Mouse (Mus musculus) heart, embryonic 16.5 days (tissue): ENCODE measurements around the gene Tmem92. TPM values are rescaled to one million over a fixed set of nuclear protein-coding genes. Genes with fewer than 3 reads are reported as not detected.
"Not testable (repeated sequence)": the region's sequence is repeated elsewhere in the genome, so short reads cannot be mapped to it uniquely, and the experiment has no call there.

Experiments used
- ATAC-seq: fragments of 200-750 bp; cut with Nextera tagmentation; replicated peaks from 2 replicates; pipeline ENCODE4 v1.8.0; 2017; ENCODE audit warnings: moderate number of reproducible peaks; ENCODE audit not compliant: insufficient read depth, low FRiP score; ENCODE audit errors: extremely low read depth
- H3K27ac ChIP-seq: fragments of 300-500 bp; sonication (generic); 2 replicates; pipeline ENCODE4 v1.5.1; 2014; ENCODE audit warnings: mild to moderate bottlenecking, low read length, control low read depth, moderate library complexity
- H3K27me3 ChIP-seq: fragments of 300-500 bp; sonication (generic); 2 replicates; pipeline ENCODE4 v1.6.1; 2014; ENCODE audit warnings: low read length, mixed read lengths; ENCODE audit not compliant: control insufficient read depth, insufficient read depth
- H3K36me3 ChIP-seq: fragments of 300-500 bp; sonication (generic); 2 replicates; pipeline ENCODE4 v1.6.1; 2014; ENCODE audit not compliant: control insufficient read depth, insufficient read depth
- H3K4me1 ChIP-seq: fragments of 300-500 bp; sonication (generic); 2 replicates; pipeline ENCODE4 v1.6.1; 2014; ENCODE audit warnings: low read length, mixed read lengths; ENCODE audit not compliant: control insufficient read depth, insufficient read depth
- H3K4me2 ChIP-seq: fragments of 300-500 bp; sonication (generic); 2 replicates; pipeline ENCODE4 v1.6.1; 2014; ENCODE audit warnings: low read depth, mild to moderate bottlenecking, control low read depth, low read length
- H3K4me3 ChIP-seq: fragments of 300-500 bp; sonication (generic); 2 replicates; pipeline ENCODE4 v1.5.1; 2014; ENCODE audit warnings: mild to moderate bottlenecking, control low read depth, low read length
- H3K9ac ChIP-seq: fragments of 300-500 bp; sonication (generic); 2 replicates; pipeline ENCODE4 v1.6.1; 2014; ENCODE audit warnings: low read length, control low read depth
- H3K9me3 ChIP-seq: fragments of 300-500 bp; sonication (generic); replicated peaks from 2 replicates; pipeline ENCODE4 v1.6.1; 2016; ENCODE audit warnings: low read length; ENCODE audit not compliant: control insufficient read depth
- WGBS: fragments of 180-500 bp; shearing (Covaris S2); extraction: QIAGEN DNeasy Blood & Tissue Kit; methylation state at CpG from one replicate; pipeline ENCODE4 v1.1.7; 2014; 5-methylcytosine and 5-hydroxymethylcytosine counted together
- polyA plus RNA-seq: library from polyadenylated mRNA; unstranded; fragments of >200 nt; fragmentation: Nextera tagmentation; extraction: Ambion mirVana; gene quantifications from 2 replicates; pipeline ENCODE4 v1.2.1, GENCODE M21; 2015

Gene Tmem92
- polyA plus RNA-seq, result 0.07 TPM in 1 of 2 replicates, not detected in the other

GRCm38 (mm10) chr11:94782603-94783002 lies at the start of gene Tmem92:
Gene Tmem92, minus strand, starts transcription at chr11:94782703.
- Histone ChIP-seq H3K36me3 (no peaks in the 10 kb centered on the region), H3K27ac (no peak within 1 kb of the TSS), H3K27me3 (no peaks in the 10 kb centered on the region), H3K9me3 (no peaks in the 10 kb centered on the region), H3K9ac (no peak within 1 kb of the TSS), H3K4me3 (no peak within 1 kb of the TSS), H3K4me2 (no peak within 1 kb of the TSS), H3K4me1 (no peaks in the 10 kb centered on the region)
- ATAC-seq, result no peak

GRCm38 (mm10) chr11:94828966-94829365 lies 46.5 kb upstream of the Tmem92 start:
- 55% methylated on average over 3 of the region's 3 CpGs for WGBS
- Histone ChIP-seq H3K27ac (no peak overlapping the region), H3K27me3 (peaks cover 2% of the 10 kb centered on the region; the same call in 1 of the 2 replicates), H3K4me3 (no peak overlapping the region), H3K9me3 (no peaks in the 10 kb centered on the region), H3K9ac (no peak overlapping the region), H3K4me1 (no peaks in the 10 kb centered on the region), H3K36me3 (no peaks in the 10 kb centered on the region), H3K4me2 (no peak overlapping the region)
- ATAC-seq, result no peak

- H3K9ac ChIP-seq, H3K9me3 ChIP-seq, ATAC-seq, H3K27ac ChIP-seq, H3K4me2 ChIP-seq, H3K27me3 ChIP-seq, H3K4me1 ChIP-seq, H3K4me3 ChIP-seq, H3K36me3 ChIP-seq: not testable (repeated sequence)
Observed at GRCm38 (mm10) chr11:94819427-94819826, 36.9 kb upstream of the Tmem92 start.

GRCm38 (mm10) chr11:94818946-94819345 lies 36.4 kb upstream of the Tmem92 start:
- not testable (repeated sequence) for H3K27me3 ChIP-seq, H3K9me3 ChIP-seq, H3K4me1 ChIP-seq, ATAC-seq, H3K4me3 ChIP-seq, H3K27ac ChIP-seq, H3K4me2 ChIP-seq, H3K36me3 ChIP-seq, H3K9ac ChIP-seq

GRCm38 (mm10) chr11:94811537-94811936 lies 29.0 kb upstream of the Tmem92 start:
- not testable (repeated sequence) for H3K4me3 ChIP-seq, H3K9ac ChIP-seq, H3K9me3 ChIP-seq, H3K4me1 ChIP-seq, H3K36me3 ChIP-seq, H3K27me3 ChIP-seq, ATAC-seq, H3K4me2 ChIP-seq, H3K27ac ChIP-seq
- WGBS, result 26% methylated on average over 2 of the region's 3 CpGs

GRCm38 (mm10) chr11:94791700-94792099 lies 9.2 kb upstream of the Tmem92 start:
- H3K27me3 ChIP-seq, result peaks cover 3% of the 10 kb centered on the region; the same call in 1 of the 2 replicates
- H3K4me2 ChIP-seq, result no peak overlapping the region
- no peak for ATAC-seq
- H3K4me1 ChIP-seq, result no peaks in the 10 kb centered on the region
- no peaks in the 10 kb centered on the region for H3K36me3 ChIP-seq
- no peak overlapping the region for H3K9ac ChIP-seq
- H3K9me3 ChIP-seq, result no peaks in the 10 kb centered on the region
- no peak overlapping the region for H3K27ac ChIP-seq
- H3K4me3 ChIP-seq, result no peak overlapping the region

GRCm38 (mm10) chr11:94785247-94785646 lies 2.7 kb upstream of the Tmem92 start:
- Histone ChIP-seq H3K9me3 (no peaks in the 10 kb centered on the region), H3K4me3 (no peak overlapping the region), H3K27me3 (peaks cover 3% of the 10 kb centered on the region; the same call in 1 of the 2 replicates), H3K4me1 (no peaks in the 10 kb centered on the region), H3K27ac (no peak overlapping the region), H3K4me2 (no peak overlapping the region), H3K36me3 (no peaks in the 10 kb centered on the region), H3K9ac (no peak overlapping the region)
- ATAC-seq, result peak; percentile 45
- 4% methylated on average over 2 of the region's 2 CpGs for WGBS

GRCm38 (mm10) chr11:94774887-94775497 lies 7.5 kb downstream of the Tmem92 start:
- Histone ChIP-seq H3K4me1 (no peaks in the 10 kb centered on the region), H3K4me3 (no peak overlapping the region), H3K27ac (no peak overlapping the region), H3K9me3 (no peaks in the 10 kb centered on the region), H3K4me2 (no peak overlapping the region), H3K9ac (no peak overlapping the region), H3K36me3 (no peaks in the 10 kb centered on the region), H3K27me3 (no peaks in the 10 kb centered on the region)
- WGBS, result 77% methylated on average over 5 of the region's 5 CpGs
- no peak for ATAC-seq

GRCm38 (mm10) chr11:94773851-94774250 lies 8.7 kb downstream of the Tmem92 start:
- Histone ChIP-seq H3K27me3 (no peaks in the 10 kb centered on the region), H3K4me1 (no peaks in the 10 kb centered on the region), H3K27ac (no peak overlapping the region), H3K4me3 (no peak overlapping the region), H3K9ac (no peak overlapping the region), H3K4me2 (no peak overlapping the region), H3K36me3 (no peaks in the 10 kb centered on the region), H3K9me3 (no peaks in the 10 kb centered on the region)
- WGBS, result 76% methylated on average over 1 of the region's 1 CpGs
- ATAC-seq, result no peak
